ENCODE assay signal across 9 mouse cellular contexts in genomic region chr10:117229826-117230225, GRCm38 (mm10). TPM values are rescaled to one million over a fixed set of nuclear protein-coding genes. Genes with fewer than 3 reads are reported as not detected.
DNase-seq lines count a peak whose midpoint lies in the region; ATAC-seq lines count a peak whose summit lies in the region.
"Had no signal": no experiment of that assay in that cellular context is flagged by ENCODE, and none has a peak within 500 bp of the region (broad histone marks: within the 10 kb centered on the region; RNA-seq: fewer than 3 reads in every experiment).

No protein-coding gene starts in this region.

- WGBS in limb, embryonic 11.5 days: 74% methylated on average over 16 of the region's 16 CpGs
- 73% methylated on average over 16 of the region's 16 CpGs for WGBS in limb, embryonic 10.5 days

- H3K27me3 ChIP-seq in limb, embryonic 11.5 days (ENCODE audit: control insufficient read depth, insufficient read depth, low read length): no peaks in the 10 kb centered on the region
- no peaks in the 10 kb centered on the region for H3K27me3 ChIP-seq in limb, embryonic 10.5 days (ENCODE audit: low read depth, poor library complexity, severe bottlenecking)

- no peak overlapping the region for H3K9ac ChIP-seq in limb, embryonic 11.5 days (ENCODE audit: low read length)

- H3K4me1 ChIP-seq in limb, embryonic 11.5 days (ENCODE audit: control insufficient read depth, insufficient read depth, low read length): no peaks in the 10 kb centered on the region
- H3K4me1 ChIP-seq in limb, embryonic 10.5 days: peaks cover 4% of the 10 kb centered on the region

- H3K4me3 ChIP-seq in limb, embryonic 11.5 days (ENCODE audit: low read depth, low read length): no peak overlapping the region
- H3K4me3 ChIP-seq in limb, embryonic 10.5 days: no peak overlapping the region

- no peaks in the 10 kb centered on the region for H3K36me3 ChIP-seq in limb, embryonic 11.5 days (ENCODE audit: control insufficient read depth, insufficient read depth, low read length)
- no peaks in the 10 kb centered on the region for H3K36me3 ChIP-seq in limb, embryonic 10.5 days

- no peak overlapping the region for H3K4me2 ChIP-seq in limb, embryonic 11.5 days (ENCODE audit: low read depth, severe bottlenecking)

- ATAC-seq in limb, embryonic 11.5 days (ENCODE audit: insufficient number of reproducible peaks, low FRiP score, low TSS enrichment, low read depth): no peak

- peak; percentile 31 for DNase-seq in limb, embryonic 11.5 days (ENCODE audit: low spot score)
- DNase-seq in limb, embryonic 10.5 days (ENCODE audit: low spot score): no peak
- peak; percentile 76 for DNase-seq in brain, adult 2 months (ENCODE audit: low read depth, low spot score)
- peak; percentile 89 for DNase-seq in kidney, adult 11 months
- DNase-seq in naive thymus-derived CD4-positive, alpha-beta T cell, adult 2 months (ENCODE audit: low read depth): peak; percentile 32
- DNase-seq in Muller cell, postnatal 12 days (ENCODE audit: inconsistent ontology term): no peak
- no peak for DNase-seq in frontal cortex, postnatal 36 days (ENCODE audit: low spot score in 2 of 2)
- DNase-seq: thymus, postnatal 4 days had no signal

- H3K9me3 ChIP-seq in limb, embryonic 11.5 days (ENCODE audit: control insufficient read depth, low read length): no peaks in the 10 kb centered on the region
- no peaks in the 10 kb centered on the region for H3K9me3 ChIP-seq in limb, embryonic 10.5 days (replicated peaks)

- no peak overlapping the region for H3K27ac ChIP-seq in limb, embryonic 11.5 days (replicated peaks; ENCODE audit: low read depth, low read length)
- no peak overlapping the region for H3K27ac ChIP-seq in limb, embryonic 10.5 days
- H3K27ac ChIP-seq: macrophage had no signal

RNA-seq across cellular contexts. Expression of gene Yeats4, which starts 5.5 kb away (rescaled TPM):
- 131 TPM in 2 replicates for polyA plus RNA-seq in limb, embryonic 11.5 days (2014; fragmentation: Nextera tagmentation; extraction: Ambion mirVana)
- 107 and 111 TPM in 2 replicates for polyA plus RNA-seq in limb, embryonic 10.5 days (2016; fragmentation: Nextera tagmentation; extraction: Ambion mirVana)

RNA-seq across cellular contexts. Expression of gene 9530003J23Rik, which starts 8.7 kb away (rescaled TPM):
- polyA plus RNA-seq in limb, embryonic 11.5 days (2014; fragmentation: Nextera tagmentation; extraction: Ambion mirVana): 0.17 and 0.23 TPM in 2 replicates
- not detected in 2 replicates for polyA plus RNA-seq in limb, embryonic 10.5 days (2016; fragmentation: Nextera tagmentation; extraction: Ambion mirVana)
- polyA plus RNA-seq: macrophage had no signal

RNA-seq across cellular contexts. Expression of gene Lyz2, which starts 52.3 kb away (rescaled TPM):
- polyA plus RNA-seq in limb, embryonic 11.5 days (2014; fragmentation: Nextera tagmentation; extraction: Ambion mirVana): 10.0 and 11.7 TPM in 2 replicates
- polyA plus RNA-seq in limb, embryonic 10.5 days (2016; fragmentation: Nextera tagmentation; extraction: Ambion mirVana): 6.8 and 8.7 TPM in 2 replicates

Comparison
In these comparisons a context has a peak if more than half of its experiments do, and no peak if none do; other contexts are left out.
1. DNase-seq: peak in limb, embryonic 11.5 days (single experiment), brain, adult 2 months (single experiment), kidney, adult 11 months (single experiment) and naive thymus-derived CD4-positive, alpha-beta T cell, adult 2 months (single experiment); none in limb, embryonic 10.5 days (single experiment), Muller cell, postnatal 12 days (single experiment) and frontal cortex, postnatal 36 days (0 of 2).